In genomic region chr14:52638179-52638578, GRCm38 (mm10) we compare ENCODE assay signal across 26 mouse cellular contexts.
DNase-seq lines count a peak whose midpoint lies in the region; ATAC-seq and TF ChIP-seq lines count a peak whose summit lies in the region.
"Had no signal": no experiment of that assay in that cellular context is flagged by ENCODE, and none has a peak within 500 bp of the region (broad histone marks: within the 10 kb centered on the region; RNA-seq: fewer than 3 reads in every experiment).

No protein-coding gene starts in this region.

- no peak overlapping the region for H3K4me3 ChIP-seq in heart, adult 2 months
- H3K4me3 ChIP-seq in heart, embryonic 11.5 days (ENCODE audit: low read depth, low read length), result no peak overlapping the region
- H3K4me3 ChIP-seq: forebrain, embryonic 10.5 days; kidney, embryonic 15.5 days; limb, embryonic 15.5 days; megakaryocyte, embryonic 14.5 days; midbrain, embryonic 15.5 days; myocyte; neural tube, embryonic 15.5 days had no signal

- TF ChIP-seq CTCF in heart, adult 2 months (IDR thresholded peaks at IDR 0.05), result 0 out of 2 replicates have a peak, but pooled peaks have one; percentile 8

- H3K27ac ChIP-seq in heart, adult 2 months, result no peak overlapping the region
- no peak overlapping the region for H3K27ac ChIP-seq in heart, embryonic 11.5 days (ENCODE audit: low read depth, low read length)
- H3K27ac ChIP-seq: forebrain, embryonic 10.5 days; hindbrain, embryonic 14.5 days; kidney, embryonic 15.5 days; limb, embryonic 15.5 days; midbrain, embryonic 15.5 days; neural tube, embryonic 15.5 days; stomach, postnatal 0 days had no signal

- H3K27me3 ChIP-seq in heart, adult 2 months (ENCODE audit: control insufficient read depth, insufficient read depth, low read length), result no peaks in the 10 kb centered on the region
- H3K27me3 ChIP-seq in heart, embryonic 11.5 days (ENCODE audit: control insufficient read depth, insufficient read depth, low read length), result no peaks in the 10 kb centered on the region
- H3K27me3 ChIP-seq: kidney, embryonic 15.5 days; limb, embryonic 15.5 days; megakaryocyte, embryonic 14.5 days; midbrain, embryonic 15.5 days; neural tube, embryonic 15.5 days had no signal

- no peak for ATAC-seq in heart, embryonic 11.5 days (replicated peaks; ENCODE audit: insufficient number of reproducible peaks, low FRiP score, low TSS enrichment)
- ATAC-seq: intestine, embryonic 16.5 days; midbrain, embryonic 15.5 days had no signal

- intact Hi-C loops in heart, adult 2 months (cut with DNase I), result no loop called here
- intact Hi-C loops in left cerebral cortex, postnatal 25 days (cut with DNase I), result no loop called here

- no peaks in the 10 kb centered on the region for H3K9me3 ChIP-seq in heart, embryonic 11.5 days (replicated peaks; ENCODE audit: control insufficient read depth, low read length)
- H3K9me3 ChIP-seq: G1E; kidney, embryonic 15.5 days; limb, embryonic 15.5 days; megakaryocyte, embryonic 14.5 days; midbrain, embryonic 15.5 days; neural tube, embryonic 15.5 days had no signal

- no peak for TF ChIP-seq POLR2A in heart, adult 2 months (IDR thresholded peaks at IDR 0.05; ENCODE audit: insufficient read depth, low read depth, low read length)

- H3K36me3 ChIP-seq in heart, adult 2 months (ENCODE audit: control insufficient read depth, insufficient read depth, low read length), result no peaks in the 10 kb centered on the region
- no peaks in the 10 kb centered on the region for H3K36me3 ChIP-seq in heart, embryonic 11.5 days (ENCODE audit: control insufficient read depth, insufficient read depth, low read length)
- H3K36me3 ChIP-seq: forebrain, embryonic 10.5 days; G1E; kidney, embryonic 15.5 days; limb, embryonic 15.5 days; midbrain, embryonic 15.5 days; neural tube, embryonic 15.5 days had no signal

- H3K4me2 ChIP-seq in heart, embryonic 11.5 days, result no peak overlapping the region
- H3K4me2 ChIP-seq: hindbrain, embryonic 14.5 days; kidney, embryonic 15.5 days; limb, embryonic 15.5 days; midbrain, embryonic 15.5 days; neural tube, embryonic 15.5 days had no signal

- WGBS in heart, adult 2 months, result 39% methylated on average over 2 of the region's 2 CpGs
- WGBS in heart, embryonic 11.5 days (ENCODE audit: insufficient replicate concordance), result 64% methylated on average over 2 of the region's 2 CpGs

- H3K79me2 ChIP-seq in heart, adult 2 months (replicated peaks; ENCODE audit: control insufficient read depth, insufficient read depth, low read length), result no peaks in the 10 kb centered on the region

- H3K4me1 ChIP-seq in heart, adult 2 months (ENCODE audit: control insufficient read depth, insufficient read depth, low read length), result no peaks in the 10 kb centered on the region
- no peaks in the 10 kb centered on the region for H3K4me1 ChIP-seq in heart, embryonic 11.5 days (ENCODE audit: control insufficient read depth, insufficient read depth, low read length)
- H3K4me1 ChIP-seq: forebrain, embryonic 10.5 days; kidney, embryonic 15.5 days; limb, embryonic 15.5 days; megakaryocyte, embryonic 14.5 days; midbrain, embryonic 15.5 days; neural tube, embryonic 15.5 days had no signal

- DNase-seq in heart, adult 2 months, result no peak
- peak; percentile 21 for DNase-seq in thymus, postnatal 14 days
- no peak for DNase-seq in thymus, adult 18-20 months
- peak; percentile 12 for DNase-seq in ZHBTc4 (ENCODE audit: low read depth, low spot score)
- DNase-seq in urinary bladder, postnatal 4 days (ENCODE audit: low spot score in 2 of 2), result no peak
- no peak for DNase-seq in spleen, postnatal 14 days (ENCODE audit: low spot score in 2 of 2)
- no peak for DNase-seq in left cerebral cortex, postnatal 25 days (ENCODE audit: low spot score in 2 of 2)
- DNase-seq: adrenal gland, postnatal 10 days; B cell, adult 2 months; cerebellum, adult 11-12 months; cerebellum, postnatal 14 days; heart, postnatal 36 days; right cerebral cortex, postnatal 25 days; thymus, postnatal 25 days had no signal

- no peak overlapping the region for H3K9ac ChIP-seq in heart, adult 2 months (ENCODE audit: low read depth, low read length)
- no peak overlapping the region for H3K9ac ChIP-seq in heart, embryonic 11.5 days (ENCODE audit: low read depth, low read length)
- H3K9ac ChIP-seq: hindbrain, embryonic 14.5 days; kidney, embryonic 15.5 days; limb, embryonic 15.5 days; midbrain, embryonic 15.5 days; neural tube, embryonic 15.5 days had no signal

- no peak for TF ChIP-seq EP300 in heart, adult 2 months (IDR thresholded peaks at IDR 0.05; ENCODE audit: insufficient read depth, low read depth, low read length)

Comparison
In these comparisons a context has a peak if more than half of its experiments do, and no peak if none do; other contexts are left out.
1. DNase-seq: peak in thymus, postnatal 14 days (single experiment) and ZHBTc4 (single experiment); none in heart, adult 2 months (0 of 2), thymus, adult 18-20 months (0 of 2), urinary bladder, postnatal 4 days (0 of 2), spleen, postnatal 14 days (0 of 2) and left cerebral cortex, postnatal 25 days (0 of 2).